Mouse (Mus musculus): ENCODE measurements around the gene Apc2. TPM values are rescaled to one million over a fixed set of nuclear protein-coding genes. Genes with fewer than 3 reads are reported as not detected.

The Apc2 gene
- polyA plus RNA-seq, 1 experiment from 2014 or later = 6.2 TPM

DNA sequence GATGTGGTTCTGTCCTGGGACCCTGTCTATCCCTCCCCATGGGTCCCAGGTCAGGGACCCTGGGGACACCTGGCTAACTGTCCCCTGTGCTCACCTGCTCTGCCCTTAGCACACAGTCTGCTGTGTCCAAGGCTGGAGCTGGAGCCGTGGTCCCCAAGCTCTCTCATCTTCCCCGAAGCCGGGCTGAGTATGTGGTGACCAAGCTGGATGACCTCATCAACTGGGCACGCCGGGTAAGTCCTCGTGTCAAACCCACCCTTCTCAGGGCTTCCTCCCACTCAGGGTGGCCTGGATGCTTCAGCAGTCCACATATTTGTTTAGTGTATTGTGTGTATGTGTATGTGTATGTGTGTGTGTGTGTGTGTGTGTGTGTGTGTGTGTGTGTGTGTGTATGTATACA is 42.2 kb upstream of the Apc2 start:
- H3K4me3 ChIP-seq (ENCODE audit: low read depth, low read length) = no peak overlapping the region
- no peaks in the 10 kb centered on the region for H3K9me3 ChIP-seq (ENCODE audit: control insufficient read depth, low read length)
- no peak overlapping the region; the same call in 1 of the 2 replicates for H3K9ac ChIP-seq (ENCODE audit: low read depth, low read length)
- H3K4me1 ChIP-seq (ENCODE audit: control insufficient read depth, insufficient read depth, low read length) = 0 out of 2 replicates have a peak, but pooled peaks cover 2% of the 10 kb centered on the region
- ATAC-seq (ENCODE audit: low read depth) = no peak
- H3K36me3 ChIP-seq (ENCODE audit: control insufficient read depth, insufficient read depth, low read length) = peaks cover 62% of the 10 kb centered on the region
- H3K4me2 ChIP-seq (ENCODE audit: low read depth, low read length) = no peak overlapping the region
- WGBS = 82% methylated on average over 6 of the region's 6 CpGs
- H3K27ac ChIP-seq (replicated peaks; ENCODE audit: low read depth, low read length) = no peak overlapping the region
- no peaks in the 10 kb centered on the region for H3K27me3 ChIP-seq (replicated peaks; ENCODE audit: control insufficient read depth, insufficient read depth, low read length)
- DNase-seq (ENCODE audit: low spot score) = no peak

DNA sequence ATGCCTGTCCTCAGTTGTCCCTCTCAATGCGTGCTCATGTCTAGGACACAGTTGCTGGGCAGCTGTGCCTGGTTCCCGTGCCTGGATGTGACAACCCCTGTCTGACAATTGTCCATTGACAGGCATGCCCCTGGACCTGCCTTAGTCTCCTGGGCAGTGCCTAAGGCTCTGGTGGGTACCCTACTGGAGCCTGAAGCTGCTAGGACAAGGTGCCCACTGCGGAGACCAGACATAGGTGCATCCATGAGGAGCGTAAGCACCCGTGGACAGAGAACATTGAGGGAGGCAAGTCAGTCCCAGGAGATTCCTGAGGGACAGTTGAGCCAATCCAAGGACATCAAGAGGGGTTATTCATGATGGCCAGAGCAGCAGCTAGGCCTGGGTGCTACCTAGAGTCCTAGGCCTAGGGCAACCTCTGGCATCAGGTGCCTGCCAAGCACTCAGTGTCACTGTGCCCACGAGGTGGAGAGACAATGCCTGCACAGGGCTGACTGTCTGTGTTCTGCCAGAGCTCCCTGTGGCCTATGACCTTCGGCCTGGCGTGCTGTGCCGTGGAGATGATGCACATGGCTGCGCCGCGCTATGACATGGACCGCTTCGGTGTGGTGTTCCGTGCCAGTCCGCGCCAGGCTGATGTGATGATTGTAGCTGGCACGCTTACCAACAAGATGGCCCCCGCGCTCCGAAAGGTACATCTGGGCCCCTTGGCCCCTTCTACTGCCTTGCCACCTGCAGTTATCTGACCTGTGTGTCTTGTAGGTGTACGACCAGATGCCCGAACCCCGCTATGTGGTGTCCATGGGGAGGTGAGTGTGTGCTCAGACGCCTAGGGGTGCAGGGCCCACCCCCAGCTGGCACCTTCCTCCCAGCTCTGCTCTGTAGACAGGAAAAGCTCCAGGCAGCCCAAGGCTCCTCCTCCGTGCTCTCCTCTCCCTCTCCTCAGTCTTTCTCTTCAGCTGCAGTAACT is 41.2 kb upstream of the Apc2 start:
- no peak for DNase-seq (ENCODE audit: low spot score)
- 94% methylated on average over 22 of the region's 26 CpGs for WGBS
- Histone ChIP-seq H3K4me3 (ENCODE audit: low read depth, low read length) (no peak overlapping the region), H3K4me1 (ENCODE audit: control insufficient read depth, insufficient read depth, low read length) (peaks cover 5% of the 10 kb centered on the region), H3K9ac (ENCODE audit: low read depth, low read length) (no peak overlapping the region), H3K27ac (replicated peaks; ENCODE audit: low read depth, low read length) (no peak overlapping the region), H3K36me3 (ENCODE audit: control insufficient read depth, insufficient read depth, low read length) (peaks cover 66% of the 10 kb centered on the region), H3K4me2 (ENCODE audit: low read depth, low read length) (no peak overlapping the region), H3K27me3 (replicated peaks; ENCODE audit: control insufficient read depth, insufficient read depth, low read length) (no peaks in the 10 kb centered on the region), H3K9me3 (ENCODE audit: control insufficient read depth, low read length) (no peaks in the 10 kb centered on the region)
- no peak for ATAC-seq (ENCODE audit: low read depth)

DNA sequence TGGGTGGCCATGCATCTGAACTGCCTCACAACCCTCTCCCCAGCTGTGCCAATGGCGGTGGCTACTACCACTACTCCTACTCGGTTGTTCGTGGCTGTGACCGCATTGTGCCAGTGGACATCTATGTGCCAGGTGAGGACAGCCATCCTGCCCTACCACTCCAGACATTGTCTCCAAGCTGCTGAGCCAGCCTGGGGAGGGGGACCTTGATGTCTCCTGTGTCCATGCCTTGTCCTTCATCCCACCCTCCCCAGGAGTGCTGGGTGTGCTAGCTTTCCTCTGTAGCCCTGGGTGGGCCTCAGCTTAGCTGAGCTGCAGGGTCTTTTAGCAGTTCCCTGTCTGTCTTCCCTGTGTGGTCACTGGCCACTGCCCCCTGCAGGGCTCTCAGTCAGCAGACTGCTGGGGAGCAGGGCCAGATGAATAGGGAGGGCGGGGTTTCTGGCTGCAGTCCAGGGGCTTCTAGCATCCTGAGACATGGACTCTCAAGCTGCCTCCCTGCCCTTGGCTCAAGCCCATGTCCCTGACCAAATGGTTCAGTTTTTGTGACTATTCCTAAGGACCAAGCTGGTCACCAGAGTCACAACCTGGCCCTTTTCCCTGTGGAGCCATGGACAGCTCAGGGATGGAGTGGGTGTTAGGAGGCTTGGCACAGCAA is 39.8 kb upstream of the Apc2 start:
- H3K4me1 ChIP-seq (ENCODE audit: control insufficient read depth, insufficient read depth, low read length) = peaks cover 10% of the 10 kb centered on the region
- peaks cover 66% of the 10 kb centered on the region for H3K36me3 ChIP-seq (ENCODE audit: control insufficient read depth, insufficient read depth, low read length)
- WGBS = 88% methylated on average over 5 of the region's 5 CpGs
- DNase-seq (ENCODE audit: low spot score) (no peak), ATAC-seq (ENCODE audit: low read depth) (no peak)
- no peak overlapping the region for H3K4me3 ChIP-seq (ENCODE audit: low read depth, low read length)
- no peaks in the 10 kb centered on the region for H3K9me3 ChIP-seq (ENCODE audit: control insufficient read depth, low read length)
- H3K27ac ChIP-seq (replicated peaks; ENCODE audit: low read depth, low read length) = no peak overlapping the region
- no peak overlapping the region for H3K4me2 ChIP-seq (ENCODE audit: low read depth, low read length)
- no peak overlapping the region for H3K9ac ChIP-seq (ENCODE audit: low read depth, low read length)
- no peaks in the 10 kb centered on the region for H3K27me3 ChIP-seq (replicated peaks; ENCODE audit: control insufficient read depth, insufficient read depth, low read length)

DNA sequence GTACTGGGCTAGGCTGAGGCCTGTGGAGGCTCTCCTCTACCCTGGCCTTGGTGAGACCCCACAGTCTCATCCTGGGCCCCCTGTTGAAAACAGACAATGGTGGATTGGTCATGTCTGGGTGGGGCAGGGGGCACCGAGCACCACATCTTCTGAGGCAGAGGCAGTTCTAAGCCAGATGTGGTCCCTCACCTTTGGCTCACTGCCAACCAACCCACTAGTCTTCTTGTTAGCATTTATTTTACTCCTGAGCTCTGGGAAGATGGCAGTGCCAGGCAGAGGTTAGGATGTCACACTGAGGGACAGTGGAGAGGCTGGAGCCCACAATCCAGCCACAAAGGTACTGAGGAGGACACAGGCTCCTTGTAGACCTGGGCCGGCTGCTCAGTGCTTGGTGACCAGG is 37.8 kb upstream of the Apc2 start:
- no peaks in the 10 kb centered on the region for H3K9me3 ChIP-seq (ENCODE audit: control insufficient read depth, low read length)
- H3K9ac ChIP-seq (ENCODE audit: low read depth, low read length) = no peak overlapping the region
- H3K4me2 ChIP-seq (ENCODE audit: low read depth, low read length) = no peak overlapping the region
- H3K27me3 ChIP-seq (replicated peaks; ENCODE audit: control insufficient read depth, insufficient read depth, low read length) = no peaks in the 10 kb centered on the region
- H3K36me3 ChIP-seq (ENCODE audit: control insufficient read depth, insufficient read depth, low read length) = peaks cover 59% of the 10 kb centered on the region
- 85% methylated on average over 2 of the region's 2 CpGs for WGBS
- DNase-seq (ENCODE audit: low spot score) (no peak), ATAC-seq (ENCODE audit: low read depth) (no peak)
- H3K27ac ChIP-seq (replicated peaks; ENCODE audit: low read depth, low read length) = no peak overlapping the region
- H3K4me1 ChIP-seq (ENCODE audit: control insufficient read depth, insufficient read depth, low read length) = peaks cover 17% of the 10 kb centered on the region
- H3K4me3 ChIP-seq (ENCODE audit: low read depth, low read length) = no peak overlapping the region

DNA sequence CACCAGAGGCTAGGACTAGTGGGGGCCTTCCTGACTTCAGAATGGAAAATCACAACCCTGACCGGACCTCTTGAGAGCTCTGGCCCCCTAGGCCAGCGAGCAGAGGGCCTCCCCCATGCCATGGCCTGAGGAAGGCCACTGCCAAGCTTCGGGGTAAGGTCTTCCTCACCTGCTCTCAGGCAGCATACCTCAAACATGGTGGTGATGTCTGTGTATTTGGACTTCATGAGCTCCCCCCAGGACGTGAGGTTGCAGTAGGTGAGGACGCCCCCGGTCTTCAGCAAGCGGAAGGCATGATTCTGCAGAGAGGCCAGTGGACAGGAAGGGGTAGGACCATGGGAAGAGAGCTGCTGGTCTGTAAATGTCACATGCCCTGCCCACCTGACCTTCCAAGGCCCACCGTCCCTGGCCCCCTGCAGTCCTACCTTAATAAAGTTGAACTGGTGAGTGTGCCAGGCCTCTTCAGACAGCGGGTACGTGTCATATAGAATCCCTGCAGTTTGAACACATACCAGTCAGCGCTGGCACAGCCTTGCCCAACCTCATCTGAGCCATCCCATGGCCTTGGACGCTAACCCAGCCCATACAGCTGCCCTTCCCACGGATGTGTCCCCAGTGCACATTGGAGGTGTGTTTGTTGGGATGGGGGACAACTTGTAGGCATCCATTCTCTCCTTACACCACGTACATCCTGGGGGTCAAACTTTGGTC is 36.9 kb upstream of the Apc2 start:
- ATAC-seq (ENCODE audit: low read depth) (no peak), DNase-seq (ENCODE audit: low spot score) (no peak)
- Histone ChIP-seq H3K27me3 (replicated peaks; ENCODE audit: control insufficient read depth, insufficient read depth, low read length) (no peaks in the 10 kb centered on the region), H3K36me3 (ENCODE audit: control insufficient read depth, insufficient read depth, low read length) (peaks cover 52% of the 10 kb centered on the region), H3K4me1 (ENCODE audit: control insufficient read depth, insufficient read depth, low read length) (peaks cover 17% of the 10 kb centered on the region), H3K9me3 (ENCODE audit: control insufficient read depth, low read length) (no peaks in the 10 kb centered on the region), H3K9ac (ENCODE audit: low read depth, low read length) (no peak overlapping the region), H3K4me3 (ENCODE audit: low read depth, low read length) (no peak overlapping the region), H3K27ac (replicated peaks; ENCODE audit: low read depth, low read length) (no peak overlapping the region), H3K4me2 (ENCODE audit: low read depth, low read length) (peak overlapping the region; percentile 97; the same call in 1 of the 2 replicates)
- WGBS = 91% methylated on average over 12 of the region's 14 CpGs

DNA sequence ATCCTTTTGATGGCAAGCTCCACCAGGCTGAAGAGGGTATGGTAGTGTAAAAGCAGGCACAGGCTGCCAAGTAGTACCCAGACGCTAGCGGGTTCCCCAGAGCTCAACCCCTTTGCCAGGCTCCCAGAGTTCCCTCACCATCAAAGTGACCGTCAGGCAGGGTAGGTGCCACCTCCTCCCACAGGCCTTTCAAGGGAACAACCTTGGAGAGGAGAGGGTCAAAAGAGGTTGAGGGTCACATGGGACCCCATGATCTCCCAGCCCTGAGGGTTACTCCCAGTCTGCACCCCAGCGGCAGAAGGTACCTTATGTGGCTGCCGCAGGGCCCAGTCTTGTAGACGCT is 36.3 kb upstream of the Apc2 start:
- WGBS = 72% methylated on average over 6 of the region's 6 CpGs
- ATAC-seq (ENCODE audit: low read depth) (no peak), DNase-seq (ENCODE audit: low spot score) (no peak)
- Histone ChIP-seq H3K27ac (replicated peaks; ENCODE audit: low read depth, low read length) (no peak overlapping the region), H3K4me3 (ENCODE audit: low read depth, low read length) (peak overlapping the region; percentile 58), H3K4me2 (ENCODE audit: low read depth, low read length) (peak overlapping the region; percentile 97), H3K4me1 (ENCODE audit: control insufficient read depth, insufficient read depth, low read length) (peaks cover 21% of the 10 kb centered on the region), H3K36me3 (ENCODE audit: control insufficient read depth, insufficient read depth, low read length) (peaks cover 47% of the 10 kb centered on the region), H3K9ac (ENCODE audit: low read depth, low read length) (peak overlapping the region; percentile 69; the same call in 1 of the 2 replicates), H3K9me3 (ENCODE audit: control insufficient read depth, low read length) (no peaks in the 10 kb centered on the region), H3K27me3 (replicated peaks; ENCODE audit: control insufficient read depth, insufficient read depth, low read length) (no peaks in the 10 kb centered on the region)

DNA sequence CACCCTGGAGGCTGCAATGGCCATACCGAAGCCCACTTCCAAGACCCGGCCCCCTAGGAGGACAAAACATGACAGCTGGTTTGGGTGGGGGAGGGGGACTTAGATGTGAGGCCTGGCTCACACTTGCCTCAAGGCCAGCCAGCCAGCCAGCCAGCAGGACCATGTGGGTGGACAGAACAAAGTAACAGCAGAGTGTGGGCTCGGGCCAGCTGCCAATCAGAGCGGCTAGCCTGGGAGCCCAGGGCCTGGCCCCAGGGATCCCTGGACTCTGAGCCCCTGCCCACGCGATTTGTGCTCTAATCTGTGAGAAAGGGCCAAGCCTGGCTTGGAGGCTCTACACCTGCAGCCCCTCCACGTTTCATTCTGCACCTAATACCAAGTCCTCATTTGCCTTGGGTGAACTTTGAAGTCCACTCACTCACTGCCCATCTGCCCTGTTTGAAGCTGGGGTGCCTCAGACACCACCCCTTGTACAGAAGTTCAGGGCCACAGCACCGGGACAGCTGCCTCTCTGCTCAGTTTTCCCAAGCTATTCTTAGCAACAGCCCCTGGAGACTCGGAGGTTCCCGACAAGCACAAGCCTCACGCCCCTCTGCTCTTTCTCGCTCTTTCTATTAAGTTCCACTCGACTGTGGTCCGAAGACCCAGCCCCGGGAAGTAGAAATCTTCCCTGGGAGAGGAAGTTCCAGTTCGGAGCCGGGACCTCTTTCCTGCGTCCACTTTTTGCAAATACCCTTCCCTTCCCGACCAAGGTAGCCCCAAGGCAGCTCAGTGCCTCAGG is 35.7 kb upstream of the Apc2 start:
- Histone ChIP-seq H3K9ac (ENCODE audit: low read depth, low read length) (peak overlapping the region; percentile 69), H3K4me3 (ENCODE audit: low read depth, low read length) (peak overlapping the region; percentile 58), H3K27ac (replicated peaks; ENCODE audit: low read depth, low read length) (peak overlapping the region; percentile 98), H3K9me3 (ENCODE audit: control insufficient read depth, low read length) (no peaks in the 10 kb centered on the region), H3K4me2 (ENCODE audit: low read depth, low read length) (peak overlapping the region; percentile 97), H3K27me3 (replicated peaks; ENCODE audit: control insufficient read depth, insufficient read depth, low read length) (no peaks in the 10 kb centered on the region), H3K36me3 (ENCODE audit: control insufficient read depth, insufficient read depth, low read length) (peaks cover 41% of the 10 kb centered on the region), H3K4me1 (ENCODE audit: control insufficient read depth, insufficient read depth, low read length) (peaks cover 21% of the 10 kb centered on the region)
- no peak for ATAC-seq (ENCODE audit: low read depth)
- WGBS = 7% methylated on average over 18 of the region's 19 CpGs
- peak; percentile 71 for DNase-seq (ENCODE audit: low spot score)
